Mouse (Mus musculus): Measurements from ENCODE around the gene Eid1. TPM values are rescaled to one million over a fixed set of nuclear protein-coding genes. Genes with fewer than 3 reads are reported as not detected.

Gene Eid1
- polyA plus RNA-seq, 1 experiment from 2014 or later, result 361 TPM

- WGBS, result 88% methylated on average over 2 of the region's 2 CpGs
Measured at GRCm38 (mm10) chr2:125653286-125653685, 19.6 kb upstream of the Eid1 start.

DNA sequence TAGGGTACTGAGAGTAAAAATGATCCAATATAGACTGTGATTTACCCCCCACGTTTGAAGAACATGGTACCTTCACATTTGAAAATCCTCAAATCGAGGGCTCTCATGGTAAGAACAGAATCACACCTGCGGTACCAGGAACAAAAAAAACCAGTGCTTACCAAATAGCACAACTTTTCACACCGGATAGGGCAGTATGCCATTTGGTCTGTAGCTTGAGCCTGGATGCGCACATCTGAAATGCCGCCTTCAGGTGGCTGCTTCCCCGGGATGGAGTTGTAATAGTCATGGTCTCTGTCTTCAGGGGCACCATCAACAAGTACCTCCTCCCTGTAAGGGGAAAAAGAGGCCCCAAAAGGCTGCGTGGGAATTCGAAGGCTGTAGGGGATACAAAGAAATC lies 17.5 kb upstream of the Eid1 start:
- 85% methylated on average over 9 of the region's 9 CpGs for WGBS
- no peak for ATAC-seq (ENCODE audit: insufficient number of reproducible peaks, insufficient read depth, low FRiP score, low TSS enrichment)
- Histone ChIP-seq H3K4me3 (no peak overlapping the region), H3K9ac (no peak overlapping the region), H3K4me1 (peaks cover 2% of the 10 kb centered on the region), H3K9me3 (no peaks in the 10 kb centered on the region), H3K36me3 (no peaks in the 10 kb centered on the region), H3K4me2 (replicated peaks) (no peak overlapping the region), H3K27ac (no peak overlapping the region), H3K27me3 (no peaks in the 10 kb centered on the region)

More at GRCm38 (mm10) chr2:125653286-125653685, 19.6 kb upstream of the Eid1 start:
- H3K36me3 ChIP-seq, result no peaks in the 10 kb centered on the region
- no peaks in the 10 kb centered on the region for H3K27me3 ChIP-seq
- H3K4me1 ChIP-seq, result no peaks in the 10 kb centered on the region
- H3K9ac ChIP-seq, result no peak overlapping the region
- no peaks in the 10 kb centered on the region for H3K9me3 ChIP-seq
- H3K4me3 ChIP-seq, result no peak overlapping the region
- H3K27ac ChIP-seq, result no peak overlapping the region
- no peak for ATAC-seq (ENCODE audit: insufficient number of reproducible peaks, insufficient read depth, low FRiP score, low TSS enrichment)
- no peak overlapping the region for H3K4me2 ChIP-seq (replicated peaks)

- Histone ChIP-seq H3K36me3 (no peaks in the 10 kb centered on the region), H3K4me1 (peaks cover 10% of the 10 kb centered on the region), H3K9ac (peak overlapping the region; percentile 53; the same call in 1 of the 2 replicates), H3K27me3 (no peaks in the 10 kb centered on the region), H3K4me2 (replicated peaks) (peak overlapping the region; percentile 55), H3K27ac (no peak overlapping the region), H3K4me3 (peak overlapping the region; percentile 22), H3K9me3 (no peaks in the 10 kb centered on the region)
- 12% methylated on average over 10 of the region's 10 CpGs for WGBS
- ATAC-seq (ENCODE audit: insufficient number of reproducible peaks, insufficient read depth, low FRiP score, low TSS enrichment), result peak; percentile 71; the same call in 1 of the 2 replicates
Measured at GRCm38 (mm10) chr2:125659823-125660536, 12.9 kb upstream of the Eid1 start.

GRCm38 (mm10) chr2:125660537-125661130 lies 12.3 kb upstream of the Eid1 start:
- H3K4me1 ChIP-seq, result peaks cover 10% of the 10 kb centered on the region
- H3K4me3 ChIP-seq, result peak overlapping the region; percentile 22
- H3K36me3 ChIP-seq, result no peaks in the 10 kb centered on the region
- no peaks in the 10 kb centered on the region for H3K9me3 ChIP-seq
- H3K9ac ChIP-seq, result peak overlapping the region; percentile 53
- no peak overlapping the region for H3K27ac ChIP-seq
- WGBS, result 29% methylated on average over 20 of the region's 20 CpGs
- ATAC-seq (ENCODE audit: insufficient number of reproducible peaks, insufficient read depth, low FRiP score, low TSS enrichment), result 0 out of 2 replicates have a peak, but pooled peaks have one; percentile 32
- H3K27me3 ChIP-seq, result no peaks in the 10 kb centered on the region
- H3K4me2 ChIP-seq (replicated peaks), result peak overlapping the region; percentile 55

DNA sequence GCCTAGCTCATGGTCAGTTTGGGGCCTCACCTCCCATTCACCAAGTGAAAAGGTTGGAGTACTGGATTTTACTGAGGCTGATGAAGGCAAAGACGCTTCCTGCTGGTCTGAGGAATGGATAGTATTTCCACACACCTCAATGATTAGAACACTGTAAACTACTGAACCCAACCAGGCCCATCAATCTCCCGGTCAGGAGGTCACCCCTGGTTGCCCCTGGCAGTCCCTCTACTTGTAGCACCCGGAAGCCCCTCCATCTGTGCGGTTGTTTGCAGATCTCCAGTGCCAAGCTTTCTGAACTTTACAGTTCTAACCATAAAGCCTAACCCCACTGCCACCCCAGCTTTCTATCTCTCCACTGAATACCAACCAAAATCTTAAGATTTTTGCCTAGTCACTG lies 11.7 kb upstream of the Eid1 start:
- peak overlapping the region; percentile 22 for H3K4me3 ChIP-seq
- peak overlapping the region; percentile 53 for H3K9ac ChIP-seq
- H3K4me1 ChIP-seq, result peaks cover 10% of the 10 kb centered on the region
- 55% methylated on average over 4 of the region's 4 CpGs for WGBS
- no peaks in the 10 kb centered on the region for H3K9me3 ChIP-seq
- H3K27me3 ChIP-seq, result no peaks in the 10 kb centered on the region
- H3K27ac ChIP-seq, result no peak overlapping the region
- peak overlapping the region; percentile 55 for H3K4me2 ChIP-seq (replicated peaks)
- ATAC-seq (ENCODE audit: insufficient number of reproducible peaks, insufficient read depth, low FRiP score, low TSS enrichment), result no peak
- no peaks in the 10 kb centered on the region for H3K36me3 ChIP-seq

- Histone ChIP-seq H3K4me1 (peaks cover 10% of the 10 kb centered on the region), H3K9me3 (no peaks in the 10 kb centered on the region), H3K36me3 (no peaks in the 10 kb centered on the region), H3K4me2 (replicated peaks) (no peak overlapping the region), H3K9ac (no peak overlapping the region), H3K27me3 (no peaks in the 10 kb centered on the region), H3K4me3 (no peak overlapping the region), H3K27ac (no peak overlapping the region)
- ATAC-seq (ENCODE audit: insufficient number of reproducible peaks, insufficient read depth, low FRiP score, low TSS enrichment), result no peak
- 95% methylated on average over 3 of the region's 3 CpGs for WGBS
Measured at GRCm38 (mm10) chr2:125662517-125662916, 10.4 kb upstream of the Eid1 start.

GRCm38 (mm10) chr2:125665213-125665612 lies 7.7 kb upstream of the Eid1 start:
- no peak overlapping the region for H3K4me2 ChIP-seq (replicated peaks)
- H3K27me3 ChIP-seq, result no peaks in the 10 kb centered on the region
- H3K4me1 ChIP-seq, result peaks cover 10% of the 10 kb centered on the region
- no peak for ATAC-seq (ENCODE audit: insufficient number of reproducible peaks, insufficient read depth, low FRiP score, low TSS enrichment)
- no peak overlapping the region for H3K4me3 ChIP-seq
- 80% methylated on average over 5 of the region's 5 CpGs for WGBS
- no peaks in the 10 kb centered on the region for H3K36me3 ChIP-seq
- H3K9me3 ChIP-seq, result no peaks in the 10 kb centered on the region
- no peak overlapping the region for H3K27ac ChIP-seq
- no peak overlapping the region for H3K9ac ChIP-seq

DNA sequence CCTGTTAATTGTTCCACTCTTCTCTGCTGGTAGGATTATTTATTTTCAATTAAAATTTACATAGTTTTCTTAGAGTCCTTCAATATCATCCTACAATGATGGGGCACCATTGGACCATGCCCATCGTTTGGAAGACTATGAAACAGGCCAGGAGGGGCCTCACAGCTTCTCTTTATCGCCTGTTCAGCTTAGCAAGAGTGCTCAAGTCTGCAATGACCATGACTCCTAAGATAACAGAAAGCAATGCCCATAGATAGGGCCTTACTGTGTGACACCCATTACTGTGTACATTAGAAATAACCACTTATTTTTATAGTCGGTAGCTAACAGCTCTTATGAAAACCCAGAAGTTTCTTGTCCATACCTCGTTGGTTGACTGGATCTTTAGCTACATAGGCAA lies 7.0 kb upstream of the Eid1 start:
- no peak for ATAC-seq (ENCODE audit: insufficient number of reproducible peaks, insufficient read depth, low FRiP score, low TSS enrichment)
- no peak overlapping the region for H3K27ac ChIP-seq
- H3K27me3 ChIP-seq, result no peaks in the 10 kb centered on the region
- no peaks in the 10 kb centered on the region for H3K36me3 ChIP-seq
- no peaks in the 10 kb centered on the region for H3K9me3 ChIP-seq
- no peak overlapping the region for H3K4me2 ChIP-seq (replicated peaks)
- peaks cover 3% of the 10 kb centered on the region for H3K4me1 ChIP-seq
- no peak overlapping the region for H3K4me3 ChIP-seq
- H3K9ac ChIP-seq, result no peak overlapping the region
- 88% methylated on average over 4 of the region's 4 CpGs for WGBS

DNA sequence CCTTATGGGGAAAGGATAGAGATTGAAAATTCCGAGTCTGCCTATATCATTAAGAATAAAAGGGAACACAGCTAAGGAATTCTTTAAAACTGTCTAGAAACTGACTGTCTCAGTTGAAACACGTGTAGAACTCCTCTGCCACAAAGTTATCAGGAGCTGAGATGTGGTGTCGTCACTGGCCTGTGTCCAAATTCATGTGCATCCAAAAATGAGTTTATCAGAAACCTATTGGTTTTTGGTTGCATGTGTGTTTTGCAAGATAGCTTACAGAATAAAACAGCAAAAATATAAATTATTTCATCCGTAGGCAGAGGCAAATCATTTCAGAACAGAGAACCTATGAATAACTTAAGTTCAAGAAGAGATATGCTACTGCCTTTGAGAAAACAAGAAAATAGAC lies 6.2 kb upstream of the Eid1 start:
- 80% methylated on average over 4 of the region's 4 CpGs for WGBS

DNA sequence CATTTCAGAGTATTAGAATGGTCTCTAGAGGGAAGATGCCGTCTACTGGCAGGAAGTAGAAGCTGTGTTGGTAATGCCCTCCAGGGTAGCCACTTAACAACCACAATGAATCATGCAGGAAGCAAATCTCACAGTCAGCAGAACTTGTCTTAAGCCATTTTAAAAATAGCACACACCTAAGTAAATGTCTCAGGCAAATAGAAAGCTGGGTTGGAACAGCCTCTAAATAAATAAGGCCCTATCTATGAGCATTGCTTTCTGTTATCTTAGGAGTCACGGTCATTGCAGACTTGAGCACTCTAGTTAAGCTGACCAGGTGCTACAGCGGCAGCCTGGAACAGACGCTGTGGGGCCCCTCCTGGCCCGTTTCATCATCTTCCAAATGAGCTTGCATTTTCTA lies 5.7 kb upstream of the Eid1 start:
- Histone ChIP-seq H3K27me3 (no peaks in the 10 kb centered on the region), H3K36me3 (no peaks in the 10 kb centered on the region), H3K9ac (no peak overlapping the region), H3K4me3 (no peak overlapping the region), H3K27ac (no peak overlapping the region), H3K4me1 (no peaks in the 10 kb centered on the region), H3K4me2 (replicated peaks) (no peak overlapping the region), H3K9me3 (no peaks in the 10 kb centered on the region)
- WGBS, result 59% methylated on average over 5 of the region's 5 CpGs
- no peak for ATAC-seq (ENCODE audit: insufficient number of reproducible peaks, insufficient read depth, low FRiP score, low TSS enrichment)

More for the DNA sequence above, 6.2 kb upstream of the Eid1 start:
- Histone ChIP-seq H3K4me1 (no peaks in the 10 kb centered on the region), H3K27ac (no peak overlapping the region), H3K4me3 (no peak overlapping the region), H3K4me2 (replicated peaks) (no peak overlapping the region), H3K27me3 (no peaks in the 10 kb centered on the region), H3K9ac (no peak overlapping the region), H3K36me3 (no peaks in the 10 kb centered on the region), H3K9me3 (no peaks in the 10 kb centered on the region)
- ATAC-seq (ENCODE audit: insufficient number of reproducible peaks, insufficient read depth, low FRiP score, low TSS enrichment), result no peak

- Histone ChIP-seq H3K27me3 (no peaks in the 10 kb centered on the region), H3K36me3 (no peaks in the 10 kb centered on the region), H3K27ac (no peak overlapping the region), H3K4me2 (replicated peaks) (no peak overlapping the region), H3K4me3 (no peak overlapping the region), H3K9ac (no peak overlapping the region), H3K9me3 (no peaks in the 10 kb centered on the region), H3K4me1 (no peaks in the 10 kb centered on the region)
- 77% methylated on average over 7 of the region's 7 CpGs for WGBS
- ATAC-seq (ENCODE audit: insufficient number of reproducible peaks, insufficient read depth, low FRiP score, low TSS enrichment), result no peak
Measured at GRCm38 (mm10) chr2:125667721-125668120, 5.2 kb upstream of the Eid1 start.

DNA sequence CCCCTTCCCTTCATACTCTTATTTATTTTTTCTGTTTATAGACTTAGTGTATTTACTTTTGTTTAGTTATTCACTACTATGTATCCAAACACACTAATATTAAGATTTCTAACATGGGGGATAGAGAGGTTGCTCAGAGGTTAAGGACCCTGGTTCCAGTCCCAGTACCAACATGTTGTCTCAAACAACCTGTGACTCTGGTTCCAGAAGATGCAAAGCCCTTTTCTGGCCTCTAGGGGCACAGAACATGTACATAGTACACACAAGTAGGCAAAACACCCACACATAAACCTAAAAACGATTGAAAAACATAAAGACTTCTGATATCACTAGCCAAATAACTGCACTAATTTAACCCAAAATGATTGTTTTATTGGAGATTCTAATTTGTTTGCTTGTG lies 2.0 kb upstream of the Eid1 start:
- Histone ChIP-seq H3K9me3 (no peaks in the 10 kb centered on the region), H3K4me3 (no peak overlapping the region), H3K27ac (no peak overlapping the region), H3K9ac (no peak overlapping the region), H3K27me3 (no peaks in the 10 kb centered on the region), H3K36me3 (no peaks in the 10 kb centered on the region), H3K4me2 (replicated peaks) (no peak overlapping the region), H3K4me1 (peaks cover 9% of the 10 kb centered on the region)
- no peak for ATAC-seq (ENCODE audit: insufficient number of reproducible peaks, insufficient read depth, low FRiP score, low TSS enrichment)
- WGBS, result 50% methylated on average over 1 of the region's 1 CpGs

Measured in embryonic facial prominence, embryonic 12.5 days (tissue).